Mouse (Mus musculus) MEL (cell line): ENCODE measurements around the gene Srcin1.

Experiments
- CTCF ChIP-seq, 3 experiments: IDR thresholded peaks in 2 of 3; conservative IDR thresholded peaks in 1 of 3; 2 replicates each; pipeline ENCODE4 v1.5.1; 2011 to 2012; ENCODE audit warnings: low read length in 3 of 3, low read depth in 2 of 3, mild to moderate bottlenecking in 2 of 3, improper control_type of control experiment in 1 of 3, inconsistent platforms in 1 of 3, mixed read lengths in 1 of 3, moderate library complexity in 1 of 3; ENCODE audit not compliant: control insufficient read depth in 1 of 3, insufficient read depth in 1 of 3, poor library complexity in 1 of 3, severe bottlenecking in 1 of 3
- EP300 ChIP-seq, 2 experiments: IDR thresholded peaks; 2 replicates each; pipeline ENCODE4 v1.6.1; 2011; ENCODE audit warnings: improper control_type of control experiment in 2 of 2, low read length in 2 of 2, low read depth in 1 of 2, mild to moderate bottlenecking in 1 of 2
- ETS1 ChIP-seq: IDR thresholded peaks from 2 replicates; pipeline ENCODE4 v1.6.1; 2012; ENCODE audit warnings: low read depth, mild to moderate bottlenecking, inconsistent platforms, low read length, improper control_type of control experiment, moderate library complexity
- GATA1 ChIP-seq: IDR thresholded peaks from 2 replicates; pipeline ENCODE4 v1.6.1; 2011; ENCODE audit warnings: low read depth, low read length, improper control_type of control experiment
- KAT2A ChIP-seq: conservative IDR thresholded peaks from 2 replicates; pipeline ENCODE4 v1.6.1; 2012; ENCODE audit warnings: low read depth, low read length, improper control_type of control experiment, inconsistent platforms
- MAX ChIP-seq: IDR thresholded peaks from 2 replicates; pipeline ENCODE4 v1.6.1; 2011; ENCODE audit warnings: low read length, improper control_type of control experiment
- POLR2A ChIP-seq, 2 experiments: IDR thresholded peaks; 2 replicates each; pipeline ENCODE4 v1.6.1; 2011 to 2012; ENCODE audit warnings: low read length in 2 of 2, mild to moderate bottlenecking in 2 of 2, control low read depth in 1 of 2, improper control_type of control experiment in 1 of 2, low read depth in 1 of 2, moderate library complexity in 1 of 2; ENCODE audit not compliant: control insufficient read depth in 1 of 2, insufficient read depth in 1 of 2, poor library complexity in 1 of 2
- POLR2AphosphoS2 ChIP-seq: IDR thresholded peaks from 2 replicates; pipeline ENCODE4 v1.6.1; 2011; ENCODE audit warnings: low read length, improper control_type of control experiment
- ZKSCAN1 ChIP-seq: IDR thresholded peaks from 2 replicates; pipeline ENCODE4 v1.6.1; 2012; ENCODE audit warnings: low read depth, mild to moderate bottlenecking, inconsistent platforms, low read length, improper control_type of control experiment, moderate library complexity
- ZNF384 ChIP-seq: IDR thresholded peaks from 2 replicates; pipeline ENCODE4 v1.6.1; 2012; ENCODE audit warnings: low read depth, mild to moderate bottlenecking, inconsistent platforms, low read length, improper control_type of control experiment

GRCm38 (mm10) chr11:97479824-97480223, 96.2 kb downstream of the Srcin1 start:
- TF ChIP-seq MAX (no peak), CTCF (IDR thresholded peaks at IDR 0.05 in 2 of 3, conservative IDR thresholded peaks at IDR 0.05 in 1 of 3; ENCODE audit: control insufficient read depth in 1 of 3, insufficient read depth in 1 of 3, low read depth in 2 of 3, low read length in 3 of 3, poor library complexity in 1 of 3, severe bottlenecking in 1 of 3) (no peak), ZKSCAN1 (no peak), POLR2AphosphoS2 (no peak), EP300 (IDR thresholded peaks at IDR 0.05; ENCODE audit: low read depth in 1 of 2, low read length in 2 of 2) (no peak), ETS1 (0 out of 2 replicates have a peak, but pooled peaks have one; percentile 9), GATA1 (no peak), KAT2A (no peak), POLR2A (IDR thresholded peaks at IDR 0.05; ENCODE audit: control insufficient read depth in 1 of 2, insufficient read depth in 1 of 2, low read depth in 1 of 2, low read length in 2 of 2, poor library complexity in 1 of 2) (no peak), ZNF384 (no peak)
